Mouse (Mus musculus) spleen, postnatal 14 days (tissue): ENCODE data around the gene Pbxip1.
"Not testable (repeated sequence)": the region's sequence is repeated elsewhere in the genome, so short reads cannot be mapped to it uniquely, and the experiment has no call there.

Source experiments
- DNase-seq, 2 experiments: peaks; one replicate each; pipeline ENCODE4 v3.0.0; 2021 to 2022; ENCODE audit warnings: low spot score in 2 of 2

Gene Pbxip1

DNA sequence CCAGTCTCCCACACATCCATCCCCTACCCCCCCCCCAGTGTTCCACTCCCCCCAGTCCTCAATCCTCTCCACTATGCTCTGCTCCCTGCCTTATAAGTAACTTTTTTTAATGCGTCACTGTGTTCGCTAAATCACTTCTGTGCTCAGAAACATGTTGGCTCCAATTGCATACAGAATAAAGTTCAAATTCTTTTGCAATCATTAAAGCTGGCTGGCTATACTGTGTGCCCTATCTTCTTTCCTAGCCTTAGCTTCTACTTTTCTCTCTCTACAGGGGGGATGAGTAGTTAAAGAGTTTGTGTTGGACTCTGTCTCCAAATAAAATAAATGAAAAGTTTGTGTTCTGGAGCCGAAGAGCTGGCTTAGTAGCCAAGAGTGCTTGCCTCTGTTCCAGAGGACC lies 26.8 kb upstream of the Pbxip1 start:
- DNase-seq: no peak

- DNase-seq: no peak
These were observed 25.6 kb upstream of the Pbxip1 start for GRCm38 (mm10) chr3:89410864-89411263.

- DNase-seq: peak; percentile 96 to 97
These were observed 24.8 kb upstream of the Pbxip1 start, which contains the start of gene Flad1 for GRCm38 (mm10) chr3:89411490-89412393. TSS of gene Flad1 (minus strand) at chr3:89411870.

- DNase-seq: no peak
These were observed 20.3 kb upstream of the Pbxip1 start for GRCm38 (mm10) chr3:89416158-89416557.

DNA sequence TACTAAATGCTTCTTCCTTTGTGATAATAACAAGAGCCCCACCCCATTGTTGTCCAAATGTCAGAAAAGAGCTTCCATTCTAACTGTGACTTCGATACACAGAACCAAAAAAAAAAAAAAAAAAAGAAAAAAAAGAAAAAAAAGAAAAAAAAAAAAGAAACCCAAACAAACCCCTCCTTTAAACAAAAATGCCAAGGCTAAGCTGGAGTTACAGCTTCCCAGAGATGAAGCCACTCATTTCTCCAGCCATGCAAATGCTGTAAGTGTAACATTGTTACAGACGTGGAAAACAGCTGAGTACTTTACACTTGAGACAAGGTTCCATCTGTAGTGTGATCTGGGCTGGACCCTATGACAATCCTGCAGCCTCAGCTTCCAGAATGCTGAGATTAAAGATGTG lies 19.4 kb upstream of the Pbxip1 start:
- no peak for DNase-seq

DNA sequence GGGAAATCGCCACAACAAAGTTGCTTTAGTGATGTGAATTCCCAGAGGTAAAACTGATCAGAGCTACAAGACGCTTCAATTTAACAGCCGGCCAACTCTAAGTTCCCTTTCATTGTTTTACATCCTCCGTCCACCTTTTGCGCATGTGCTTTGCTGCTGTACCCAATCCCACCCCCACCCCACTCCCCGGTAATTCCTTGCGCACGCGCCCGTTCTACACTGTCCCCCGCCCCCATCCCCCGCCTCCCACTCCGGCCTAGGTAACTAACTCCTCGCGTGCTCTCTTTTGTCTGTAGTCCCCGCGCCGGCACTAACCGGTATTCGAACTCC lies 18.7 kb upstream of the Pbxip1 start:
- DNase-seq: no peak

DNA sequence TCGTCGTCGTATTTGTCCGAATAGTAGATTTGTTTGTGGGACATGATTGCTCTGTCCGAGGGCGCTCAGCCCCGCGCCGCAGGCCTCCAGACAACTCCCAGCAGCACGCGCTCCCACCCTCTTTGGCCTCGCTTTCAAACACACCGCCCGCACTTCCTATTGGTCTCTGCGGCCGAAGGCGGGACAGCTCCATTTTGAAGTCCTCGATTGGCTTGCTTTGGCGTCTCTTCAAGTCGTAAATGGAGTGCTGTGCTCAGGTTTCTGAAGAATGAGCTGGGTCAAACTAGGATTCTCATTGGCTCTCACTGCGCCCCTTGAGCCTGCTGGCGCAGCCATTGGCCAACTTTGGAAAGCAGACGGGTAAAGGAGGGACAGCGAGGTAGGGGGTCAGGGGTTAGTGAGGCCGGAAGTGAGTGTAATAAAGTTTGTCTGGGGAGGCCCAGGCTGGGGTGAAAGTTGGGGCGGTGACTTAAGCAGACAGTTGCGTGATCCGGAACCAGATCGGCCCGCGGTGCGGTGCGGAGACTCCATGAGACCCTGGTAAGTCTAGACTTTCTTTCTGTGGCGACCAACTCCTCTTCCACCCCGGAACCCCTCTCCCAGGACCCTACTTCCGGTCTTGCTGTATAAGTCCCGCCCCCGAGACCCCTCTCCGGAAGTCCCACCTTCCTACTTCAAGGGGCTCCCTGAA lies 18.2 kb upstream of the Pbxip1 start, which contains the start of the genes Cks1b and Shc1:
Cks1b (minus strand) TSS at position 214 of the 691 bp plus-strand sequence.
Shc1 (plus strand) TSS at position 274 of the 691 bp plus-strand sequence.
- DNase-seq: peak; percentile 83 to 86

DNA sequence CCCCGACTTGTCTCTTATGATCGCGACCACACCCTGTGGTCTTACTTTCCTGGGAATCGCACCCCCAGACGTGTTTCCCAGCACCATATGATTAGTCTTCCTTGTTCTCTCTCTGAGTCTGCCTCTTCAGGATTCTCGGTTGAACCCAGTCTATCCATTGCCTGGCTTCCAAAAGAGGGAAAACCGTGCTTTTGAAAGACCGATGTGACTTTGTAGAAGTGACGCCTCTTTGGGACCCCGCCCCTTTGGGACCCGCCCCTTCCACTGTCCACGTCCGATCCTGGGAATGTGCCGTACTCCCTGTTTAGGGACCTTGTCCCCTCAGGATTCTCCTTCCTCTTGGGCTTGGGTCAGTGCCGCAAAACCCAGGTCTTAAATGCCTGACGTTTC lies 17.6 kb upstream of the Pbxip1 start:
- no peak for DNase-seq

DNA sequence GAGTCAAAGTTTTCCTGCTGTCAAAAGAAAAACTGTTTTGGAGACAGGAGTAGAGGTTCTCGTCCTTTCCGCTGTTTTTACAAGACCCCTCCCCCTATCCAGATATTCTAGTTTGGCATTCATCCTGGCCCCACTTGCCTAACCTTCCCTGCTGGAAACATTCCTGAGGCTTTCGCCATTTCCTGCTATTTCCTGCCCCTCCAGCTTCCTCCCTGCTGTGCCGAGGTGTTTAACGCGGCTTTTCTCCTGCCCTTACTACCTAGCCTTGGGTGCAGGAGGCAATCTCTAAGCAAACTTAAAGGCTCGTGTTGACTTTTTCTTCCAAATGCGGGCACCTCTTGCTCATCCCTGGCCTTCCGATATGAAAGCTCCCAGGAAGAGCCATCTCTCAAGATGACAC lies 16.9 kb upstream of the Pbxip1 start:
- no peak for DNase-seq

DNA sequence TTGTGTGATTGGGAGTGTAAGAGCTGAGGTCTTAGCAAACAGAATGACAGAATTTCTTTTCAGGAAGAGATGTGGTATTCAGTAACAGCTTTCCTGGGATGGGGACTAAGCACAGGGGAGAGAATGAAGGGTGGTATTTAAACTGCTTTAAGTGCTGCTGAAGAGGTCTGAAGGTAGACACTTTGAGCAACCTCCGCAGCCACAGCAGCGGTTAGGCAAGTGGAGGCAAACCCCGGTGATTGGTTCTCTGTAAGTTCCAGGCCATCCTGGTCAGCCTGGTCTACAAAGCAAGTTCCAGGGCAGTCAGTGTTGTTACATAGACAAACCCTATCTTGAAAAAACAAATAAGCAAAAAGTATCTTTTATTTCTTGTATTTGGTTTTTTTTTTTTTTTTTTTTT lies 16.5 kb upstream of the Pbxip1 start:
- DNase-seq: no peak

GRCm38 (mm10) chr3:89420421-89420820 lies 16.1 kb upstream of the Pbxip1 start:
- no peak for DNase-seq

DNA sequence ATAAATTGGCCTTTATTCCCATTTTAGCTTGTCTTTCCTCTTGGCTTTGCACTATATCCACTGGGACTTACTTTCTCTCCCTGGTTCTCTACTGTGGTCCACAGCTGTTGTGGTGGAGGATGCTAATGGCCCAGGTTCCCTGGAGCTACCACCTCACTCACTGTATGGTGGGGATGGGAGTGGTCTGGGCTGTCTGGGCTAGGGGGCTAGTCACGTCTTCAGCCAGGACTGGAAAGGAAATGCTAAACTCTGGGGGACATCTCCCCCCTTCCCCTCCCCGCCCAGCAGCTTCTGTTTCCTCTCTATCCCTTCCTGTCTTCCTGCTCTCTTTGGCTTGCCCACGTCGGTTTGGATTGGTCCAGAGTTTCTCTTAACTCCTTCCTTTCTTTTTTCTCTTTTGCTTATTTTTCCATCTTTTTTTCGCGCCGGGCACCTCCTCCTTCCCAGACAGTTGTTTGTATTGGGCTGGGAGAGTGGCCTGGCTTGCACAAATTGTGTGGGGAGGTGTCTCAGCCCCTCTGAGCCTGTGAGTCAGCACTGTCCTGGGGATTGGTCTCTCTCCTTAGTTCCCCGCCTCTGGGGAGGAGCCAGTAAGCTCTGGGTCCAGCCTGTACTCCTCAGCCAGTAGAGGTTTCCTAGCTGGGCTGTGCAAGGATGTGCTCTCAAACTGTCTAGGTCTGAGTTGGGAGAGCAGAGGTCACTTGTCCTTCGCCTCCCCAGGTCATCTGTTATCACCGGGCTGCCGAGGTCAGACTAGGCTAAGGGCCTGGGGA lies 15.3 kb upstream of the Pbxip1 start:
- DNase-seq: peak; percentile 47 to 51

DNA sequence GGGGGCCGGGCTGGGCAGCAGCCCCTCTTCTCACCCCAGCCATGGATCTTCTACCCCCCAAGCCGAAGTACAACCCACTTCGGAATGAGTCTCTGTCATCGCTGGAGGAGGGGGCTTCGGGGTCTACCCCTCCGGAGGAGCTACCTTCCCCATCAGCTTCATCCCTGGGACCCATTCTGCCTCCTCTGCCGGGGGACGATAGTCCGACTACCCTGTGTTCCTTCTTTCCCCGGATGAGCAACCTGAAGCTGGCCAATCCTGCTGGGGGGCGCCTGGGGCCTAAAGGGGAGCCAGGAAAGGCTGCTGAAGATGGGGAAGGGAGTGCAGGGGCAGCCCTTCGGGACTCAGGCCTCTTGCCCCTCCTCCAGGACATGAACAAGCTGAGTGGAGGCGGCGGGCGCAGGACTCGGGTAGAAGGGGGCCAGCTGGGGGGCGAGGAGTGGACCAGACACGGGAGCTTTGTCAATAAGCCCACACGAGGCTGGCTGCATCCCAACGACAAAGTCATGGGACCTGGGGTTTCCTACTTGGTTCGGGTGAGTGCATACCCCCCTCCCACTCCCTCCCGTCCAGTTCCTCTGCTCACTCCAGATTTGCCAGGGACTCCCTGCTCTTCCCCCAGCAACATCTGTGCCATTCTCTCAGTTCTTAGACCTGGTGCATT lies 14.6 kb upstream of the Pbxip1 start:
- DNase-seq: no peak

DNA sequence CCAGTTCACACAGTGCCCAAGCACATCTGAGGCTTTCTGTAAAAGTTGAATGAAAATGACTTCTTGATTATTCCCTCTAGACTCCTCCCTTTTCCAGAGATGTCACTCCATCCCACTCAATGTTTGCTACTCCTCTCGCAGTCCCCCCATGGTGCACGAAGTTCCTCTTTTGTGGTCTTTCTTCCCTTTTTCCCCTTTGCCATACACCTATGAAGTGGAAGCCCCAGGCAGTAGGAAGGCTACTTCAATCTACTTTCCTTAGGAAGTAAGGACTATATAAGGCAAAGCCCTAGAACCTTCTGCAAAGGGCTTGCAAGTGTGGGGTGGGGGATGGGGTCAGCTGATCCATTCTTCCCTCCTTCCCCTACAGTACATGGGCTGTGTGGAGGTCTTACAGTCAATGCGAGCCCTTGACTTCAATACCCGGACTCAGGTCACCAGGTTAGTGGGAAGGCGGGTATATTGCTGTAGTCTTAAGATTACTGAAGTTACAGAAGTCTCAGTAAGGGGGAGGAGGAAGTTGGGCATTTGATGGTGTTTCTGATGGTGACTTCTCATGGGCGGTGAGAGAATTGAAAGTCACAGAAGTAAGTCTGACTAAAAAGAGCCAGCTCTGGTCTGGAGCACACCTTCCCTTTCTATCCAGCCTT lies 13.8 kb upstream of the Pbxip1 start:
- DNase-seq: no peak

DNA sequence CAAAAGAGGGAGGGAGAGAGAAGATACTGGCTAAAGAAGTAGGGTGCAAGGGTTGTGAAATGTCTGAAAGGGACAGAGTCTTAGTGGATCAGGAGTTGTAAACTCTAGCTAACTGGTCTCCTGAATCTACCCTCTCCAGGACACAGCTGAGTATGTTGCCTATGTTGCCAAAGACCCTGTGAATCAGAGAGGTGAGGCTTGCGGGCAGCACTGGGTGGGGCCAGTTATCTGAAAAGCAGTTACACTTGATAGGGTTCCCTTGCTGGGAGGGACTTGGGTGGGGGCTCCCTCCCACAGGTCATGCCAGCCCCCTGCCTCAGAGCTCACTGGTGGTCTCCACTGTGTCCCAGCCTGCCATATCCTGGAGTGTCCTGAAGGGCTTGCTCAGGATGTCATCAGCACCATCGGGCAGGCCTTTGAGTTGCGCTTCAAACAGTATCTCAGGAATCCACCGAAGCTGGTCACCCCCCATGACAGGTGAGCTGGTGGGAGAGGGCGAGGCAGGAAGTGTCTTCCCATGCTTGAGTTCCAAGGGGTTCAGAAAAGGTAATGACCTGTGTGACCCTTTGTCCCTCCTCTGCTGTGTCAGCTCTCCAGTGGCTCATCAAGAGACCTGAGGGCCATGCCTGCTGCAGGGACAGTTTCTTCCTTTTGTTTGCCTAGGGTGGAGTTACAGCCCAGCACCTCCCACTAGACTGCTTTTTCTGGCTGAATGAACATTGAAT lies 11.9 kb upstream of the Pbxip1 start:
- no peak for DNase-seq

DNA sequence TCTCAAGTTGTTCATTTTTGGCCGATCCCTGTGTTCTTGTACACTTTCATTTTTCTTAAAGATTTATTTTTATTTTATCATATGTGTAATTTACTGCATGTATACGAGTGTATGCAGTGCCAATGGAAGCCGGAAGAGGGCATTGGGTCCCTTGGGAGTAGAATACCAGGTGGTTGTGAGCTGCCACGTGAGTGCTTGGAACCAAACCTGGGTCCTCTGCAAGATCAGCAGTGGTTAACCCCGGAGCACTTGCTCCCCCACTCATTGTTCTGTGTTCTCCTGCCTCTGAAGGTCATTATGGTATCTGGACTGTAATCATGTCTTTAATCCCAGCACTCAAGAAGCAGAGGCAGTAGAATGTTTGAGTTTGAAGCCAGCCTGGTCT lies 11.4 kb upstream of the Pbxip1 start:
- DNase-seq: no peak

GRCm38 (mm10) chr3:89425876-89426275 lies 10.6 kb upstream of the Pbxip1 start:
- DNase-seq: no peak

GRCm38 (mm10) chr3:89429021-89429420 lies 7.5 kb upstream of the Pbxip1 start:
- not testable (repeated sequence) for DNase-seq

DNA sequence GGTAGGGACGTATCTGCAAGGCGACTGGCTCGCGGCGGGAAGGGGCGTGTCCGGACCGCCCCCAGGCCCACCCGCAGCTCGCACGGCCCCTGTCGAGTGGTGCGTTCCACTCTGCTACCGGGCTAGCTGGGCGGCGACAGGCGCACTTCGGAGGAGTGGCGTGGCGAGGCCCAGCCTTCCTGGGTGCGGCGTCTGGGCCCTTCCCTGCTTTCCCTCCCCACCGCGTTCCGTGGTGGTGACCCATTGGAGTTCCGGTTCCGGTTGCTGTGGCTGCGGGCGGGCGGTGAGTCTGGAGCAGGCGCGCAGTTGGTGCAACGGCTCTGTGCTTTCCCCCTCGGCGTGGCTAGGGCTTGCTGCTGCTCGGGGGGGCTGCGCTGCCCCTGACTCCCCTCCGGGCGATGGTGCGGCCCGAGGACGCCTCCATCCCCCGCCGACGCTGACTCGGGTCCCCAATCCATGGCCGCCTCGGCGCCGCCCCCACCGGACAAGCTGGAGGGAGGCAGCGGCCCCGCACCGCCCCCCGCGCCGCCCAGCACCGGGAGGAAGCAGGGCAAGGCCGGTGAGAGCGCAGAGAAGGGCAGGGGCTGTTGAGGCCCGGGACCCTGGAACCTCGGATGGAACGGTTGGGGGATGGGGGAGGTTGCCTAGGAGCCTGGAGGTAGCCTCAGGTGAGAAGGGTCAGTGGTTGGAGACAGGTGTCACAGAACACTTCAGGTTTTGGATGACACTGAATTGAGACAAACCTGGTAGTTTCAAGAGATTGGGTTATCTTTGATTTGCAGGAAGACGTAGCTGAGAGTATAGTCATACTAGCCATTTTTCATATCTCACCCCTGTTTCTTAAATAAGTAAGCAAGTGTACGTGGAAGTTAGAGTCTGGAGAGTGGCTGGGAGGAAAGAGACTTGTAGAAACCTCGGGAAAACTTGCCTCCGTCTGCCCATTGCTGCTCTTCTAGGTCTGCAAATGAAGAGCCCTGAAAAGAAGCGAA lies 6.0 kb upstream of the Pbxip1 start, which contains the start of gene Pygo2:
Pygo2 (plus strand) TSS at position 44 of the 989 bp plus-strand sequence.
- peak; percentile 78 to 84 for DNase-seq
